Mouse (Mus musculus) embryonic facial prominence, embryonic 14.5 days (tissue): ENCODE measurements around the gene Gna15. TPM values are rescaled to one million over a fixed set of nuclear protein-coding genes. Genes with fewer than 3 reads are reported as not detected.

Source experiments
- ATAC-seq: fragments of 200-750 bp; cut with Nextera tagmentation; 2 replicates; pipeline ENCODE4 v1.8.0; 2017; ENCODE audit warnings: low read depth, moderate number of reproducible peaks, moderate TSS enrichment
- DNase-seq: peaks from one replicate; pipeline ENCODE4 v3.0.0-alpha.2; 2015; ENCODE audit warnings: low spot score
- H3K27ac ChIP-seq: fragments of 300-500 bp; sonication (generic); replicated peaks from 2 replicates; pipeline ENCODE4 v1.5.1; 2014; ENCODE audit warnings: low read depth, mild to moderate bottlenecking, low read length, moderate library complexity
- H3K27me3 ChIP-seq: fragments of 300-500 bp; sonication (generic); replicated peaks from 2 replicates; pipeline ENCODE4 v1.6.1; 2014; ENCODE audit warnings: low read length; ENCODE audit not compliant: control insufficient read depth, insufficient read depth
- H3K36me3 ChIP-seq: fragments of 300-500 bp; sonication (generic); 2 replicates; pipeline ENCODE4 v1.6.1; 2014; ENCODE audit warnings: low read length, mixed read lengths; ENCODE audit not compliant: control insufficient read depth, insufficient read depth
- H3K4me1 ChIP-seq: fragments of 300-500 bp; sonication (generic); 2 replicates; pipeline ENCODE4 v1.6.1; 2014; ENCODE audit warnings: antibody characterized with exemption, low read length; ENCODE audit not compliant: control insufficient read depth, insufficient read depth
- H3K4me2 ChIP-seq: fragments of 300-500 bp; sonication (generic); 2 replicates; pipeline ENCODE4 v1.6.1; 2014; ENCODE audit warnings: low read depth, mild to moderate bottlenecking, low read length, moderate library complexity, mixed read lengths
- H3K4me3 ChIP-seq: fragments of 300-500 bp; sonication (generic); 2 replicates; pipeline ENCODE4 v1.5.1; 2014; ENCODE audit warnings: low read depth, mild to moderate bottlenecking, low read length
- H3K9ac ChIP-seq: fragments of 300-500 bp; sonication (generic); 2 replicates; pipeline ENCODE4 v1.6.1; 2014; ENCODE audit warnings: low read depth, mild to moderate bottlenecking, low read length, moderate library complexity, mixed read lengths
- H3K9me3 ChIP-seq: fragments of 300-500 bp; sonication (generic); 2 replicates; pipeline ENCODE4 v1.6.1; 2016; ENCODE audit warnings: low read length; ENCODE audit not compliant: control insufficient read depth
- WGBS: fragments of 180-500 bp; shearing (Covaris S2); extraction: QIAGEN DNeasy Blood & Tissue Kit; methylation state at CpG from one replicate; pipeline ENCODE4 v1.1.7; 2014; 5-methylcytosine and 5-hydroxymethylcytosine counted together
- polyA plus RNA-seq: library from polyadenylated mRNA; unstranded; fragments of >200 nt; fragmentation: Nextera tagmentation; extraction: Ambion mirVana; gene quantifications from 2 replicates; pipeline ENCODE4 v1.2.1, GENCODE M21; 2014

The Gna15 gene
- polyA plus RNA-seq, 1 experiment from 2014 or later: 3.1 TPM

GRCm38 (mm10) chr10:81492606-81493240 lies 31.3 kb downstream of the Gna15 start:
- Histone ChIP-seq H3K36me3 (peaks cover 57% of the 10 kb centered on the region), H3K4me2 (no peak overlapping the region)
- WGBS: 67% methylated on average over 8 of the region's 11 CpGs

DNA sequence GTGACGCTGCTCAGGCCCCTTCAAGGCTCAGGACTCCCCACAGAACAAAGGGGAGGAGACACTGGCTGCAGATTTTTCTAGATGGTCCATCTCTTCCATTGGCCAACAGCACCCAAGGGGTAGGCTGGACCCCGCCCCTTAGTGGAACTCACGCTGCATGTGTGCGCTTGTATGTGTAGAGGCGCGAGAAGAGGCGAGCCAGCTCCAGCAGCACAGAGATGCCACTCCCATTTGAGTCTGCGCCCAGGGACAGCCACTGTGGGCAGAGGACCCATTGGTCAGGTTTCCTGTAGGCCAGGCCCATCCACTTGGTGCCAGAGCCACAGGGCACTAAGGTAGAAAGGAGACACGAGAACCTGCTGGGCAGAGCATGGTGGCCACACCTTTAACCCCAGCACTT lies 33.0 kb downstream of the Gna15 start:
- no peaks in the 10 kb centered on the region for H3K9me3 ChIP-seq
- no peak overlapping the region for H3K9ac ChIP-seq
- peaks cover 10% of the 10 kb centered on the region for H3K4me1 ChIP-seq
- ATAC-seq: no peak
- H3K36me3 ChIP-seq: peaks cover 74% of the 10 kb centered on the region
- H3K27me3 ChIP-seq: no peaks in the 10 kb centered on the region
- 91% methylated on average over 9 of the region's 9 CpGs for WGBS
- H3K4me2 ChIP-seq: no peak overlapping the region
- H3K4me3 ChIP-seq: no peak overlapping the region
- no peak for DNase-seq
- H3K27ac ChIP-seq: no peak overlapping the region

More at GRCm38 (mm10) chr10:81492606-81493240, 31.3 kb downstream of the Gna15 start:
- H3K9me3 ChIP-seq: no peaks in the 10 kb centered on the region
- ATAC-seq (no peak), DNase-seq (no peak)
- H3K4me3 ChIP-seq: no peak overlapping the region
- no peaks in the 10 kb centered on the region for H3K27me3 ChIP-seq
- H3K4me1 ChIP-seq: peaks cover 10% of the 10 kb centered on the region
- no peak overlapping the region for H3K9ac ChIP-seq
- no peak overlapping the region for H3K27ac ChIP-seq

- no peak overlapping the region for H3K4me3 ChIP-seq
- ATAC-seq (no peak), DNase-seq (no peak)
- WGBS: 88% methylated on average over 12 of the region's 14 CpGs
- no peak overlapping the region for H3K9ac ChIP-seq
- no peak overlapping the region for H3K4me2 ChIP-seq
- no peaks in the 10 kb centered on the region for H3K9me3 ChIP-seq
- no peaks in the 10 kb centered on the region for H3K27me3 ChIP-seq
- H3K27ac ChIP-seq: no peak overlapping the region
- peaks cover 74% of the 10 kb centered on the region for H3K36me3 ChIP-seq
- H3K4me1 ChIP-seq: peaks cover 5% of the 10 kb centered on the region
Observed at GRCm38 (mm10) chr10:81489941-81490340, 34.1 kb downstream of the Gna15 start.

DNA sequence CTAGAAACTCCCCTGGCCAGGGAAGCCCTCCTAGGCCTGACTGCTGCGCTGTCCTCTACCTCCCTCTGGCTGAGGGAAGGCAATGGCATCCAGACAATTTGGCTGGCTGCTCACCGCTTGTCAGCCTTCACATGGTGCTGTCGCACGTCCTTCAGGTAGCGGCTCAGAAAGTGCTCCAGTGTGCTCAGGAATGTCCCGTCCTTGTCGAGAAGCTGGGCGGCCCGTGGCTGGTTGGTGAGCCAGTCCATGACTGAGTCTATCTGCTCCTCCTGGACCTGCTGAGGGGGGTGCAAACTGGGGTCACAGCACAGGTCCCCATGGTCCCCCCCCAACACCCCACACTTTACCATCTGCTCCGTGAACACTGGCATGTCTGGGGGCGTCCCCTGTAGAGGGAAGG lies 35.9 kb downstream of the Gna15 start:
- Histone ChIP-seq H3K4me3 (no peak overlapping the region), H3K4me1 (no peaks in the 10 kb centered on the region), H3K9ac (no peak overlapping the region), H3K9me3 (no peaks in the 10 kb centered on the region), H3K36me3 (peaks cover 70% of the 10 kb centered on the region), H3K27me3 (no peaks in the 10 kb centered on the region), H3K4me2 (no peak overlapping the region), H3K27ac (no peak overlapping the region)
- DNase-seq (no peak), ATAC-seq (no peak)
- WGBS: 85% methylated on average over 10 of the region's 11 CpGs

DNA sequence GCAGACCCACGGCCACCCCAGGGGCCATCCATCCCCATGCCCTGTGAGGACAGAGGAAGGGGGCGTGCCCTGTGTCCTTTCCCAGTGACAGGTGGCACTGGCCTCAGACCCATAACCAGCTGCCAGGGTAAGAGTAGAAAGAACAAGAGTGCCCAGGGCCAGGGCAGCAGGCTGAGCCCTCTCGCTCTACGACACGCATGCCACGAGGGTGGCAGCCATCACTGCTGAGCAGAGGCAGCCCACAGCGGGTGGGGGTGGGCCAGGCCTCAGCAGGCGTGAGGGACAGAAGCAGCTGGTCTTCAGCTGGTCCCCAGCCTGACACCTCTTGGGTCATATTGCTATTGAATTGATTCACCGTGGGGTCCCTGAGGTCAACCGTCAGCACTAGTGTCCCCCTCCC lies 37.5 kb downstream of the Gna15 start:
- ATAC-seq: no peak
- H3K4me2 ChIP-seq: no peak overlapping the region

GRCm38 (mm10) chr10:81485479-81486018 lies 38.5 kb downstream of the Gna15 start:
- Histone ChIP-seq H3K4me3 (no peak overlapping the region), H3K36me3 (peaks cover 44% of the 10 kb centered on the region), H3K27me3 (peaks cover 14% of the 10 kb centered on the region), H3K4me2 (no peak overlapping the region), H3K27ac (no peak overlapping the region), H3K4me1 (peaks cover 6% of the 10 kb centered on the region; the same call in 1 of the 2 replicates), H3K9me3 (no peaks in the 10 kb centered on the region), H3K9ac (no peak overlapping the region)
- ATAC-seq: no peak
- no peak for DNase-seq
- 79% methylated on average over 7 of the region's 7 CpGs for WGBS

More for the DNA sequence above, 37.5 kb downstream of the Gna15 start:
- H3K36me3 ChIP-seq: peaks cover 54% of the 10 kb centered on the region
- H3K4me3 ChIP-seq: no peak overlapping the region
- peaks cover 10% of the 10 kb centered on the region for H3K27me3 ChIP-seq
- H3K4me1 ChIP-seq: peaks cover 6% of the 10 kb centered on the region; the same call in 1 of the 2 replicates
- H3K27ac ChIP-seq: no peak overlapping the region
- H3K9me3 ChIP-seq: no peaks in the 10 kb centered on the region
- H3K9ac ChIP-seq: no peak overlapping the region
- WGBS: 87% methylated on average over 10 of the region's 10 CpGs
- no peak for DNase-seq

DNA sequence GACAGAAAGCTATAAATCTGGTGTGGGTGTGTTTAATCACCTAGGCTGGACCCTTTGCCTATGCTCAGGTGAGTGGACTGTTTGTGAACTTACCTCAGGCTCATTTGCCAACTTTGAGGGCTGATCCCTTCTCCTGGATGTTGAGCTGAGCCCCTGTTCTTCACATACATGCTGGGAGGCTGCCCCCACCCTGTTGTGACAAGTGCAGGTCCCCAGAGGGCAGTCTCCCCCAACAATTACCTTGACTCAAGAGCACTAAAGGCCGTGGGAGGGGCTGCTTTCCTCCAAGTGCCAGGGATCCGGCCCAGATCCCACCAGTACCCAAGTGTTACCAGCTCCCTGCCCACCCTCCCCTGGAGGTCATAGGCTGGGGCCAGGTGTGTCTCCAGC lies 39.0 kb downstream of the Gna15 start:
- no peak for ATAC-seq
- no peak overlapping the region for H3K9ac ChIP-seq
- no peak overlapping the region for H3K4me3 ChIP-seq
- H3K4me1 ChIP-seq: peaks cover 6% of the 10 kb centered on the region; the same call in 1 of the 2 replicates
- no peak overlapping the region for H3K27ac ChIP-seq
- peaks cover 14% of the 10 kb centered on the region for H3K27me3 ChIP-seq
- 22% methylated on average over 2 of the region's 2 CpGs for WGBS
- H3K36me3 ChIP-seq: peaks cover 40% of the 10 kb centered on the region
- no peak for DNase-seq
- no peaks in the 10 kb centered on the region for H3K9me3 ChIP-seq
- no peak overlapping the region for H3K4me2 ChIP-seq

DNA sequence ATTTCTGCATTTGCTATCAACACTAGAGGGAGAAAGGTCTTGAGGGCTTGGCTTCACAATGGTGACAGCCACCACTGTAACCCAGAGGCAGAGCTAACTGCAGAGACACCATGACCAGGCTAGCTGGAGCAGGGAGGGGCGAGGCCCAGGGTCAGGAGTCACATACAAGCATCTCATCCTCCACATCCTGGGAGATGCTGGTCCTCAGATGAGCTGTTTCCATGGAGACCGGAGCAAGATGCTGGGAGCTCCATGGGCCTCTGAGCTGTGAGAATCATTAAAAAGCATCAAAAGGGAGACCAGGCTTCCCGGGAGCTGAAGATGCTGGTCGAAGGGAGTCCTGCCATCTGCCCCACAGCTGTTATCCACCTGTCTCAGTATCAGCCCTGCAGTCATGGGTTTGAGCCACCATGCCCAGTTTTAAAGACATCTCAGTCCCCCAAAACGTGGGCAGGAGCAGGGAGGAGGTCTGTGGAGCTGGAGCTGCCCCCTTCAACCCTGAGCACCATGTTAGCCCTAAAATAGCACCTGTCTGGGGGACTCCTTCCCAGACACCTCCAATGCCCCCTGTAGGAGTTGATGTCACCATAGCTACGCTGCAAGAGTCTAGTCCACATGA lies 39.5 kb downstream of the Gna15 start:
- Histone ChIP-seq H3K27me3 (peaks cover 14% of the 10 kb centered on the region), H3K4me1 (peaks cover 6% of the 10 kb centered on the region; the same call in 1 of the 2 replicates), H3K9me3 (no peaks in the 10 kb centered on the region), H3K9ac (no peak overlapping the region), H3K36me3 (peaks cover 34% of the 10 kb centered on the region), H3K27ac (no peak overlapping the region), H3K4me3 (no peak overlapping the region), H3K4me2 (no peak overlapping the region)
- 66% methylated on average over 6 of the region's 6 CpGs for WGBS
- DNase-seq: no peak
- ATAC-seq: no peak
